Mouse (Mus musculus) erythroblast, embryonic 14.5 days (primary cell): ENCODE results near the gene Rnf223.

Experiments
- GATA1 ChIP-seq: IDR thresholded peaks from 2 replicates; pipeline ENCODE4 v1.6.1; 2012; ENCODE audit warnings: low read length, inconsistent platforms, mixed read lengths
- TAL1 ChIP-seq: IDR thresholded peaks from 3 replicates; pipeline ENCODE4 v1.6.1; 2012; ENCODE audit warnings: low read length, inconsistent platforms, mixed read lengths

GRCm38 (mm10) chr4:156091236-156091635 lies 39.1 kb upstream of the Rnf223 start:
- TF ChIP-seq TAL1 (no peak), GATA1 (no peak)
